Mouse (Mus musculus): ENCODE measurements at regions not wholly inside any gene's neighbourhood (a gene's known extent, or its start where the extent isn't known, plus 50 kb on each side); places are given as distances from the start of the nearest gene placed in this dataset.

DNA sequence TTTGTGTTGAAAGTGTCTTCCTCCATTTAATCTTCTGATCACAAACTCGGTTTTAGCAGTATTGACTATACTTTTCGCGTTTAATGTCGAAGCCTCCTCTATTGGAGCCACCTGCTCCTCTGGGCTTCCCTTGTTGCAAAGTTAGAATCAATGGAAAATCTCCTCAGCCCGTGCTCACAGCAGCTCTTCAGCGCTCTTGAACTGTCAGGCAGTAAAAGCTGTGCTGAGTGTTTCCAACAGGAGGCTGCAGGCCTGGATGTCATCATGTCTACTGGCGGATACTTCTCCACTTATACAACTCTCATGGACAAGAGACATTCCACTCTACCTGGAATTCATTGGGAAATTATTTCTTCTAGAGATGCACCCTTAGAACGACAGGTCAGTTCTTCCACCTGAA is 380.4 kb upstream of the Crim1 start:
- TF ChIP-seq CTCF (conservative IDR thresholded peaks at IDR 0.05) = no peak

DNA sequence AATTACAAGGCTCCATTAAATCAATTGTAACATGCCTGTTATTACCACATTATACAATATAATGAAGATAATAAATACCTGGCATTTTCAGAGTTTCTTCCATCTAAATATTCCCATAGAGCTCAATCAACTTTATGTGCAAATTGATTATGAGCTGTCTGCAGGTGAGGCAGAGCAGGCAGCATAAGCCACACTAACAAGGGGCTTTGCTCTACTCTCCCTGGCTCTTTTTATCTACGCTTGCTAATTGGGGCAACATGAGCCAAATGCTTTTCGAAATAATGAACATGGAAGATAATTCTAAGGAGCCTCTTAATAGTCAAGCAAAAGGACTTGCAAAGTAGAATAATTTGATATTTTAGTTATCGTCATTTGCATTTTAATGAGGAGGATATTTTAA is 356.1 kb upstream of the Crim1 start:
- no peak overlapping the region for H3K4me3 ChIP-seq
- no peak for DNase-seq (ENCODE audit: low spot score in 2 of 2)
- H3K27ac ChIP-seq = no peak overlapping the region
- no peak for TF ChIP-seq CTCF (conservative IDR thresholded peaks at IDR 0.05)

More for the DNA sequence above, 380.4 kb upstream of the Crim1 start:
- Histone ChIP-seq H3K27ac (no peak overlapping the region), H3K4me3 (no peak overlapping the region)
- no peak for DNase-seq (ENCODE audit: low spot score in 2 of 2)

DNA sequence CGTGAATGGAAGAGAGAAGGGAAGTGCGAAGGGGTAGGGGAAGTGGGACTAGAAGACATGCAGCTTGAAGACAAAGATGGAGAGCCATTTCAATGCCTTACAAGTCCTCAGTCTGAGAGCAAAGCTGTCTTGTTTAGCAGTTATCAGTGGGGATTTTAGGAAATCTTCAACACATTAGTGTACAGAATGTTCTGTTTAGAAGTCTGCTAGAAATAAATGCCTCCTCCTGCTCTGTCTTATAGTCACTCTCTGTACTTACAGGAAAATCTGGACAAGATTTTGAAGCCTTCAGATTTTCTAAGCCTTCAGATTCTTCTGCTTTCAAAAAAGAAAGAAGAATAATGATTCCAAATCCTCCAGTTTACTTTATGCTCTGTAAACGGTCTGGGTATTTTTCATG is 325.6 kb upstream of the Crim1 start:
- no peak for TF ChIP-seq CTCF (conservative IDR thresholded peaks at IDR 0.05)
- no peak for DNase-seq (ENCODE audit: low spot score in 2 of 2)
- Histone ChIP-seq H3K27ac (peak overlapping the region; percentile 74), H3K4me3 (no peak overlapping the region)

DNA sequence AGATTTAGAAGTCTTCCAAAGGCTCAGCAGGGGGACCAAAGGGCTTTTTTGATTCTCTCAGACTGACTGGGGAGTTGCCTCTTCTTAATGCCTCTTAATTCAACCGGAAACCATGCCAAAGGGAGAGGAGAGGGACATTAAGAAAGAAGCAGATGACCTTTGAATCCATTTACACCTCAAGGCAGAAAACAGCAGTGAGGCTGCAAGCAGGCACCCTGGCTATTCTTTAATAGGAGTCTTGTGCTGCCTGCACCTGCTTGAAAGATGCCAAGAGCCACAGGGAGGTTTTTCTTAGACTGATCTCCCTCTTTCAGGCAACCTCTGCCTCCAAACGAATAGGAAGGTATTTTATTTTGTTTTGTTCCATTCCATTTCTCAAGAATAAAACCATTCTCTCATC is 323.0 kb upstream of the Crim1 start:
- TF ChIP-seq CTCF (conservative IDR thresholded peaks at IDR 0.05) = no peak
- DNase-seq (ENCODE audit: low spot score in 2 of 2) = no peak
- H3K4me3 ChIP-seq = no peak overlapping the region
- H3K27ac ChIP-seq = peak overlapping the region; percentile 65; the same call in 1 of the 2 replicates

DNA sequence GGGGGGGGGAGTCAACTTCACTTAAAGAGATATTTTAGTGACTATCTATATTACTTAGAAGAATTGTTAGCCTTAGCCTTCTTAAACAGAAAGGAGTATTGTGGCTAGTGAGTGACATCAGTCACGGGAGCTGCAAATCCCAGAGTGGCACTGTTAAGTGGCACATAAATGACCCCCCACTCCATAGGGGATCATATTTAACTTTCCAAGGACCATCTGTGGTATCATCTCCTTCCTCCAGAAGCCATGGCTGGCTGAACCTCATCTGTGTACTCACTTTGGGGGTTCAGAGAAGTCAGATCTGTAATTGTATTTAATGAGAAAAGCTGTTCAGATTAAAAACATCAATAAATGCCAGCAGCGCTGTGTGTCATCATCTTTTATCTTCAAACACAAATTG is 314.9 kb upstream of the Crim1 start:
- H3K27ac ChIP-seq = no peak overlapping the region
- H3K4me3 ChIP-seq = no peak overlapping the region
- DNase-seq (ENCODE audit: low spot score in 2 of 2) = no peak
- no peak for TF ChIP-seq CTCF (conservative IDR thresholded peaks at IDR 0.05)

DNA sequence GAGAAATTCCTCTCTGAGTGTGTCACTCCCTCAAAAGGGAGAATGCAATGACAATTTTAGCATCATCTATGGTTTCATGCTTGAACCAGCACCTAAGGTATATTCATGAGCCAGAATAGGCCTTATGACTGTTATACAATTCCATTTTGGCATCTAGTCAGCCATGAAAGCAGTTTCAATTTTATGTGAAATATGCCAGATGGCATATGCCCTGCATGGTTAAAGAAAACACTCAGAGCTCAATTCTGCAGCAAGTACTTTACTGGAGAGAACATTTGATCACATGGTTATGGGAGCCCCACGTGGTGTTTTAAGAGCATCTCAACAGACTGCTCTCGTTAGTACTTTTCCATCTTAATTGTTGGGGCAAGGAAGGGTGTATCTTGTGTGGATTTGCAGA is 310.9 kb upstream of the Crim1 start:
- TF ChIP-seq CTCF (conservative IDR thresholded peaks at IDR 0.05) = no peak
- peak overlapping the region; percentile 75 for H3K27ac ChIP-seq
- H3K4me3 ChIP-seq = no peak overlapping the region
- peak; percentile 31 to 69 for DNase-seq (ENCODE audit: low spot score in 2 of 2)

DNA sequence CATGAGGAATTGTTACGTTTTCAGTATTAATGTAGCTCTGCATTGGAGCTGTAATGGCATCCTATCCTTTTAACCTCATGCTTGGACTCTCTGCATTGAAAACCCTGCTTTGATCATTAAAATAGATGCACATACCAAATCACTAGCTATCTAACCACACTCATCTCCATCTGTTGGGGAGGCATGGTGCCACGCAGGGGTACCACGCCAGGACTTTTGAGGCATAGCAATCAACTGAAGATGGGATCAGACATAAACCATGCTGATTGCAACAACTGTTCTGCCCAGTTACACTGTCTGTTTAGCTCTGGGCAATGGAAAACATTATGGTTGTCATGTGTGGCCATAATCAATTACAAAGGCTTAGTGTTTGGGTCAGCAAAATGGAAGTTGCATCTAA is 295.6 kb upstream of the Crim1 start:
- DNase-seq (ENCODE audit: low spot score in 2 of 2) = peak; percentile 33 to 45
- H3K27ac ChIP-seq = no peak overlapping the region
- no peak overlapping the region for H3K4me3 ChIP-seq
- TF ChIP-seq CTCF (conservative IDR thresholded peaks at IDR 0.05) = no peak

DNA sequence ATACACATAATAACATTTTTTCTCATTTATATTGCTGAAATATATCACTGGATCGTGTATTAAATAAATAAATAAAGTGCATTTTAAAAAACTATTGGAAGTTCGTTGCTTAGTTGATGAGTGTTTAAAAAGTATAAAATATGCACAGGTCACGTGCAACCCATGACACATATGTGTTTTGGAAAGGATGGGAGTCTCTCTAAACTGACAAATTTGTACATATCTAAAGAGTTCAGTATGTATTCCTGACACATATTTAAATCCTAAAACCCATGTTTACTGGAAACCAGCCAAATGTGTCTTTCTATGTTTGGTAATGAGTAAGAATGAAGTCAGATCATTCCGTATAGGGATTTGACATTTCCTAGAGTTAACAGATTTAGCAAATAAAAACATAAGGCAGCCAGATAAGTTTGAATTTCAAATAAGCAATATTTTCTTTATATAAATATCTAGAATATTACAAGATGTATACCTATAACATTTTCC is 286.0 kb upstream of the Crim1 start:
- Histone ChIP-seq H3K4me3 (no peak overlapping the region), H3K27ac (no peak overlapping the region)
- no peak for DNase-seq (ENCODE audit: low spot score in 2 of 2)
- no peak for TF ChIP-seq CTCF (conservative IDR thresholded peaks at IDR 0.05)

DNA sequence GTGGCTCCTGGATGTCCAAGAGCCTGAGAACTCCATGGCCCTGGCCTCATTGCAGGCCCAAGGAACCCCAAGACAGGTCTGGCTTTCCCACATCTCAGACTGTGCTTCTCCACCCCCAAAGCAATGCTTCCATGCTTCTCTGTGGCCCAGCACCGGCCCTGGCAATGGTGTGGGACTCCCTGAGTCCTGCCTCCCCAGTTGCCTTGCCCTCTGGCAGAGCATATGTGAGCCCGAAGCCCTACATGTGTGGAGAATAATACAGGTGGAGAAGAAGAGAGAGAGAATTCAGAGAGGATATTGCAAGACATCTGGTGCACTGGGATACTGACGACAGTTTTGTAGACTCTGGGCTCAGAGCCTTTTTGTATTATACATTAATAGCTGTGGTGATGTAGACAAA is 269.8 kb upstream of the Crim1 start:
- DNase-seq (ENCODE audit: low spot score in 2 of 2) = no peak
- no peak for TF ChIP-seq CTCF (conservative IDR thresholded peaks at IDR 0.05)
- Histone ChIP-seq H3K27ac (no peak overlapping the region), H3K4me3 (no peak overlapping the region)

DNA sequence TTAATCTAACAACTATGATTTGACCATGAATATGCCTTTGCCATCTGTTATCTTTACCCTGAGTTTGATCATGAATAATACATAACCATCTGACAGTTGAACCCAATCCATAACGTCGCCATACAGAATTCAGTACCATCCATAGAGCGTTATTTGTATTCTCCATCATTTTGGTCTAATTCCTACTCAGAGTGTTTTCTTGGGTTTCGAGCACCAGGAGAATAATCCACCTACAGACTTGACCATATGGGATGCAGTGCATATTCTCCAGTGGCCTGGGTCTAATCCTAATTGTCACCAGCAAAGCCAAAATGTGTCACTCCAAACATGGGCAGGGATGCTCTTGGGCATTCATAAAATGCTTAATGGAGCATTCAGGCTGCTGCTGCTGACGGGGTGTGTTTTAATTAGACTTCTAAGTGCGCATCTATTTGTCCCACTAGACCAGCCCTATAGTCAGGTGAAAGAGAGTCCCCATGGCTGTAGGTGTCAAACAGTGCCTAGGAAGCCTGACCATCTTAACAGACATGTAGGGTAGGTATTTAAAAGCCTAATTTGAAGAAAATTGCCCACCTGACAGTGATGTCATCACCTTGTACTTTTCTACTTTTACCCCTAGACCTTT is 269.0 kb upstream of the Crim1 start:
- no peak for TF ChIP-seq CTCF (conservative IDR thresholded peaks at IDR 0.05)
- DNase-seq (ENCODE audit: low spot score in 2 of 2) = no peak
- no peak overlapping the region for H3K27ac ChIP-seq
- H3K4me3 ChIP-seq = no peak overlapping the region

DNA sequence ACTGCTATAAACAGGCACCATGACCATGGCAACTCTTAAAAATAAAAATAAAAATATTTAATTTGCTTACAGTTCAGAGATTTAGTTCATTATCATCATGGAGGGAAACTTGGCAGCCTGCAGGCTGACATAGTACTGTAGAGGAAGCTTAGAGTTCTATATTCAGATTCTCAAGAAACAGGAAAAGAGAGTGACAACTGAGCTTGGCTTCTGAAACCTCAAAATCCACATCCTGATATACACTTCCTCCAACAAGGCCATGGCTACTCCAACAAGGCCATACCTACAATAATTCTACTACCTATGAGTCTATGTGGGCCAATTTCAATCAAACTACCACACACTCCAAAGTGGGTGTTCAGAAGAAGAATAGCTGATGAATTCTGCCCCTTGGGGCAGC is 266.9 kb upstream of the Crim1 start:
- H3K4me3 ChIP-seq = no peak overlapping the region
- no peak overlapping the region for H3K27ac ChIP-seq
- DNase-seq (ENCODE audit: low spot score in 2 of 2) = no peak
- TF ChIP-seq CTCF (conservative IDR thresholded peaks at IDR 0.05) = no peak

DNA sequence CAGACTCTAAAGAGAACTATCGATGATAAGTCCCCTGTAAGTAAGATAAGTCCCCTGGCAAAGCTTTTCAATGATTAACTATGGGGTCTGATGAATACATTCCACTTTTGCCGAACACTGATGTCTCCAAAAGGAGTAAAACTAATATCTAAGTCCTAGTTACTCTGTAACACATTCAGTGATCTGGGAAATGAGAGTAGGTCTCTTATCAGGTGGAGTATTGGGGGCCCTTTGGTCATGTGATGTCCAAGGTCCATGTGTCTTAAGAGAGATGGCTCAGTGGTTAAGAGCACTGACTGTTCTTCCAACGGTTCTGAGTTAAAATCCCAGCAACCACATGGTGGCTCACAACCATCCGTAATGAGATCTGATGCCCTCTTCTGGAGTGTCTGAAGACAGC is 242.0 kb upstream of the Crim1 start:
- no peak for DNase-seq (ENCODE audit: low spot score in 2 of 2)
- H3K4me3 ChIP-seq = no peak overlapping the region
- no peak overlapping the region for H3K27ac ChIP-seq
- no peak for TF ChIP-seq CTCF (conservative IDR thresholded peaks at IDR 0.05)

DNA sequence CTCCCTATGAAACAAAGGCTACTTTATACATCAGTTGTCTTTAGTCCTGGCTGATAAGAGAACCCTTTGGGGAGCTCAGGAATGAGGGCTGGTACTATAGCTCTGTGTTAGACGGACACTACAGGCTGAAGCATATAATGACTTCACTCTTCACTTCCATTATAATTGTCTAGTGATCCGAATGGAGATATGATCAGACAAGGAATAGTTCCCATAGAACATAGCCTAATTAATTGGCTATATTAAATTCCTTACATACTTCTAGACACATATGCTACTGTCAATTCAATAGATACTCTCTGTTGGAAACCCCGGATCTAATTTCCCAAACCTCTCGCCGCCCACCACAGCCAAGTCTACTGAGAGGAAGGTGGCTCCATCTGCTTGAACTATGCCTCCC is 238.8 kb upstream of the Crim1 start:
- TF ChIP-seq CTCF (conservative IDR thresholded peaks at IDR 0.05) = no peak
- Histone ChIP-seq H3K27ac (no peak overlapping the region), H3K4me3 (no peak overlapping the region)
- no peak for DNase-seq (ENCODE audit: low spot score in 2 of 2)

DNA sequence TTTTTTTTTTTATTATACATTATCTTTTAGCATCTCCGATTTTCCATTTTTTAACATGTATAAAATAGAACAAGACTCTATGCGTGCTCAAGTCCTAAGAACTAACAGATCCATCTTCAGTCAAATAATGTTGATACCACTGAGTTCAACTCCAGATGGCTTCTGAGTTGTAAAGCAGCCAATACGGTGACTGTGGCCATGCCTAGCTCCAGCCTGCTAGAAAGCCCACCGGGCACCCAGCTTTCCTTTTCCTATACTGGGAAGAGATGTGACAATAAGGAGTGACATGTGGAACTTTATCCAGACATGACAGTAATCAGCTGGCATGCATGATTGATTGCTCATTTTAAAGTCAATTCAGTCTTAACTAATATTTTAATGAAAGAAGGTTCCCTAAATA is 236.7 kb upstream of the Crim1 start:
- DNase-seq (ENCODE audit: low spot score in 2 of 2) = no peak
- Histone ChIP-seq H3K27ac (no peak overlapping the region), H3K4me3 (no peak overlapping the region)
- no peak for TF ChIP-seq CTCF (conservative IDR thresholded peaks at IDR 0.05)

DNA sequence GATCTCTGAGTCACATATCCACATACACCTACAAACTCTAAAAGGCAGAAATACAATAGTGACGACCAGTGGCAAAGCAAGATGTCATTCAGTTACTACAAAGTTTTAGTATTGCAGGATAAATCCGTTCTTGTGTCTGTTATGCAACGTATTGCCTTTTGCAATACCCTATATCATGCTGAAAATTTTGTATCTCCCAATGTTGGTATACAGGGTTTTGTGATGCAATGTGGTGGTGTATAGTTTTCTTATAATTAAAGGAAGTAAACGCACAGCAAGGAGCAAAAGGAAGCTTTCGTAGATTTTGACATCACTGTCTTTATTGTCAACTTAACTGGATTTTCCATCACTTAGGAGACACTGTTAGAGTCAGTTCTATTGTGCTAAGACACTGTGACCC is 231.5 kb upstream of the Crim1 start:
- TF ChIP-seq CTCF (conservative IDR thresholded peaks at IDR 0.05) = no peak
- DNase-seq (ENCODE audit: low spot score in 2 of 2) = no peak
- Histone ChIP-seq H3K4me3 (no peak overlapping the region), H3K27ac (no peak overlapping the region)

Measured in layer of hippocampus, adult 2 months (tissue).